Mouse (Mus musculus): ENCODE data around the gene Lctl.

Gene Lctl

DNA sequence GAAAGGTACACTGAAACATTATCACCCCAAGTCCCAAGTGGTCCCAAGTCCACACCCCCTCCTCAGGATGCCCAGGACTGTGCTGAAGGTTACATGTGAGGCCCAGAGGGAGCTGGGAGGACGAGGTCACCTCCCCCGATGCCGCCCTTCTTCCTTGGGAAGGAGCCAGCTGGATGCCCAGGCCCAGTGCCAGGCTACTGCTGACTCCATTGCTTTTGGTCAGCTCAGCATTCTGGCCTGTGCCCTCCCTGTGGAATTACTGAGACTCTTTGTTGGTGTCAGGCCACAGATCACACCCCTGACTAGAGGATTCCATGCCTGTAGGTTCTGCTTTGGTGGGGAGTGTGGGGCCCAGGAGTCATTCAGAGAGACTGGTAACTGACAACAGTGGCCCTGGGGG is at the start of gene Lctl:
Gene Lctl (plus strand): TSS at position 272 of the 400 bp plus-strand sequence.
- in situ Hi-C loops (cut with MboI; ENCODE audit: low pct_unique_long_range_greater_than_20kb in 1 of 2, low sequenced_read_pairs in 2 of 2, unreplicated experiment in 1 of 2) = no loop called here

DNA sequence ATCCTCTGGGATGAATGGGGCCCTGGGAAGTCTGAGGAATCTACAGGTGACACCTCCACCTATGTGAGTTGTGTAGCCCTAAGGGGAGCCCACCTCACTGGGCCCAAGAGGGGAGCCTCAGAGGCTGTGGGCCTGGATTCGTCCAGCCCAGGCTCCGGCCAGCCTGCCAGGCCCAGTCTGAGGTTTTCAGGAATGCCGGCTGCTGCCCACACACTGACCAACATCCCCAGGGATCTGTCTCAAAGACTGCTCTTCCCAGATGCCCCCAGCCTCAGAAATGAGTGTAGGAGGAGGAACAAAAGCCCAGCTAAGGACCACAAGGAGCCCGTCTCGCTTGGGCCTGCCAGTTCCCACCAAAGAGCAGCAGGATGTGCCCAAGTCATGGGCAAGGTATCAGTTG is 49.2 kb upstream of the Lctl start:
- in situ Hi-C loops (cut with MboI; ENCODE audit: low pct_unique_long_range_greater_than_20kb in 1 of 2, low sequenced_read_pairs in 2 of 2, unreplicated experiment in 1 of 2) = no loop called here

DNA sequence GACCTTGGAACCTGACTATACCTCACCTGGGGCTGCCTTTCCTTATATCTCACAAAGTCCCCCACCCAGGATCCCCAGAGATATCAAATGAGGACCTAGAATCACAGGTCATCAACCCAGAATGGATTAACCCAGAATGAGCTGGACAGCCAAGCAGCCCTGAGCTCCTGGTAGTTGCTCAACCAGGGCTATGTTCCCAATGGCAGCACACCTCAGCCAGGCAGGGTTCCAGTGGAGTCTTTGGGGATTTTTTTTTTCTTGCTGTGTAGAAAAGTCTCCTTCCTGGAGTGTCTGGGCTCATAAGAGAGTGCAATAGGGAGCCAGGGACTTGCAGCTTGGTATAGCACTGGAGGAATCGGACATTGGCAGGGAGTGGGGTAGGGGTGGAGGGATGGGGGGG is 48.4 kb upstream of the Lctl start:
- in situ Hi-C loops (cut with MboI; ENCODE audit: low pct_unique_long_range_greater_than_20kb in 1 of 2, low sequenced_read_pairs in 2 of 2, unreplicated experiment in 1 of 2) = no loop called here

DNA sequence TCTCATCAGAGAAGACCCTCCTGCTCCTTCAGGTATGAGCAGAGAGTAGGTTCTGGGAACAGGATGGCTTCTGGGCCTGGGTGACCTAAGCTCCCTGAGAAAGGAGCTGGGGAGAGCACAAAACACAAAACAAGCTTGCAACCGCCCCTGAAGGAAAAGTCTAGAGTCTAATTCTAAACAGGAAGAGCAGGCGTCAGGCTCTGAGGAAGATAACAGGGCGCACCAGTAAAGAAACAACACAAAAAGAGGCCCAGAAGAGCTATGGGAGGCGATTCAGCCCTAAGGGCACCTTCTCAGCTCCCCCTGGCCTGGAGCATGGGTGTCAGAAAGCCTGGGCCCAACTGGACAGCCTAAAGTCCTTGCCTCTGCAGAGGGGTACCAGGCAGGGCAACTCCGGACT is 47.8 kb upstream of the Lctl start:
- in situ Hi-C loops (cut with MboI; ENCODE audit: low pct_unique_long_range_greater_than_20kb in 1 of 2, low sequenced_read_pairs in 2 of 2, unreplicated experiment in 1 of 2) = no loop called here

DNA sequence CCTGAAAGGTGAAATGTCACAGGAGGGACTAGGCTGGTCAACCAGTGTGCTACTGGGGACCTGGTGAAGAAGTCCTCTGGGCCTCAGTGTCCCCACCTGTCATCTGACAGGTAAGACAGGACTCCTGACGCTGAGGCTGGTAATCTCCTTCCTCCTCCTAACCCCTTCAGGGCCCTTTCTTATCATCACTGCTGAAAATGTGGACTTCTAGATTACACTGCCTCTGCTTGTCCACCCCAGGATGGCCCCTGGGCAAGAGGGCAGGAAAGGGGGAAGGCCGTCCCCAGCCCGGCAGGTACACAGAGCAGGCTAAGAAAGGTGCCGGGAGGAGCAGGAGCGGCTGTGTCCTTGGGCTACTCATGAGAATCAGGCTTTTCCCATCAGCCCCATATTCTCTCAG is 46.3 kb upstream of the Lctl start:
- in situ Hi-C loops (cut with MboI; ENCODE audit: low pct_unique_long_range_greater_than_20kb in 1 of 2, low sequenced_read_pairs in 2 of 2, unreplicated experiment in 1 of 2) = no loop called here

DNA sequence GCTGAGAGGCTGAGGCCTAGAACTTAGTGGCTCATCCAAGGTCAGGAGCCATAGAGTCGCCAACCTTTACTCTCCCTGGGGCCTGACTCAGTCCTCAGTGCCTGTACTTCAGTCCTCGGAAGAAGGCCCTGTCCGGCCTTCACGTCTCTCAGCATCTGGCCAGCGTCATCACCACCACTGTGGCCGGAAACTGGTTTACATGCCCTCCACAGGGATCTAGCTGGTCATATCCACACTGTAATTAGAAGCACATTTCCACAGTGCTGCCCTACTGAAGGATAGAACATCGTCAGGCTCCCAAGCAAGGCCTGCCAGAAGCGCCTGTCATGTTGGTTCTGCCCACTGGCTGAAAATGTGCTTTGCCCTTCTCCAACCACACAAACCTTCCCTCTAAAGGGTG is 42.1 kb upstream of the Lctl start:
- in situ Hi-C loops (cut with MboI; ENCODE audit: low pct_unique_long_range_greater_than_20kb in 1 of 2, low sequenced_read_pairs in 2 of 2, unreplicated experiment in 1 of 2) = loop anchor here (25.0 kb wide), 2 partner anchors 88 to 938 kb away; partner anchors contain the start of gene Skor1 (in 1 of the 2)

DNA sequence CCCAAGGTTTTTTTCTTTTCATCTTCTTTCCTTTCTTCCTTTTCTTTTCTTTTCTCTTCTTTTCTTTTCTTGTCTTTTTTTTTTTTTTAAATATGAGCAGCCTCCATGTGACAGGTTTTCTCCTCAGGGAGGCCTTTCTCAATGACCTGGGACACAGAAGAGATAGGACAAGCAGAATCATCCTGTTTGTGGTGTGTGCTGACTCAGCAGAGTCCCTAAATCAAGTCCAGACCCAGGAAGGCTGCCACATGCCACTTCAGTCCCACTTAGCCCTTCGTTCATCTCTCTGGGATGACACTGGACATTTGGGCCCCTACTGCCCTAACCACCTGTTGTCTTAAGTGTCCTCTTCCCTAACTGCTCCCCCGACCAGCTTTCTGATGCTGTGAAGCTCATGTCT is 40.5 kb upstream of the Lctl start:
- in situ Hi-C loops (cut with MboI; ENCODE audit: low pct_unique_long_range_greater_than_20kb in 1 of 2, low sequenced_read_pairs in 2 of 2, unreplicated experiment in 1 of 2) = loop anchor here (25.0 kb wide), 2 partner anchors 89 to 939 kb away; partner anchors contain the start of gene Skor1 (in 1 of the 2)

DNA sequence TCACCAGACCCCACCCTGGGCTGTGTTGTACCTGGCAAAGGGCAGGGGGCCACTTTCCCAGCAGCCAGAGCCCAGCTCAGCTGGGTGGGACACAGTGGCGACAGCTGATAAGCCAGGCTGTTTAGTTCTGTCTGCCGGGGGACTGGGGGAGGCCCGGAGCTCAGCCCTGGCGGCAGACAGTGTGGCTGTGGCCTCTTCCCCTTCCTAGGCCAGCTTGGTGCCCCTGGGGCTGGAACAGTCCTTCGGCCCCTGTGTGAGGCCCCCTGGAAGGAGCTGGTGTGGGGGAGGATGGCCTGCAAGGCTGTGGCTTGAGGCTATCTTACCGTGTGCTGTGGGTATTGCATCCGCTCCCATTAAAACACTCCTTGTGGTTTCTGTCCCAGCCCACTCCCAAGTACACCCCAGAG is 38.6 kb upstream of the Lctl start:
- in situ Hi-C loops (cut with MboI; ENCODE audit: low pct_unique_long_range_greater_than_20kb in 1 of 2, low sequenced_read_pairs in 2 of 2, unreplicated experiment in 1 of 2) = loop anchor here (25.0 kb wide), 2 partner anchors 91 to 941 kb away; partner anchors contain the start of gene Skor1 (in 1 of the 2)

DNA sequence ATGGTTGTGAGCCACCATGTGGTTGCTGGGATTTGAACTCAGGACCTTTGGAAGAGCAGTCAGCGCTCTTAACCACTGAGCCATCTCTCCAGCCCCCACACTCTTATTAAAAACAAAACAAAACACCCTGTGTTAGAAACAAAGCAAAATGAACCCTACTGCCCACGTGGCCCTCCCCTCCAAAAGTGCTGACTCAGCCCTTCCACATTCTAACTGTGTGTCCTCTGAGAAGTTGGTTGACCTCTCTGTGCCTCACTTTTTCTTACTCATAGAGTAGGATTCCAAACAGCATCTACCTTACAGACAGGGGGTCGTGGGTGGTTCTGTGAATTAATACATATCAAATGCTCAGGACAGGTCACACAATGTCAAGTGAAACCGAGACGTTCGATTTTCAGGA is 37.0 kb upstream of the Lctl start:
- in situ Hi-C loops (cut with MboI; ENCODE audit: low pct_unique_long_range_greater_than_20kb in 1 of 2, low sequenced_read_pairs in 2 of 2, unreplicated experiment in 1 of 2) = loop anchor here (25.0 kb wide), 2 partner anchors 93 to 943 kb away; partner anchors contain the start of gene Skor1 (in 1 of the 2)

DNA sequence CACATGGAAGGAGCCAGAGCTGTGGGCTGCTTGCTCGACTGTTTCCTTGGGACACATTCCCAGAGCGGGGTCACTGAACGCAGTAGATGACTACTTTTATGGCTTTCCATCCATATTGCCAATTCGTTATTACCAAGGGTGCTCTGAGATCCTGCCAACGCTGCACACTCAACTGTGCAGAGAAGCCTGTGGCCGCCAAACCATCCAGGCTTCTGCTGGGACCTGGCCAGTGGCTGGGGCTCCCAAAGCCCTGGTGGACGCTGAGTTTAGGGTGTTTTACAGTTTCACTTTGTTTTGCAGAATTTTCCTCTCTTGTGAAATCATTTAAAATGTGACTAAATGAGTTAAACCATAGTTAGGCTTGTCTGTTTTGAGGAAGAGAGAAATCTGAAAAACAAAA is 32.7 kb upstream of the Lctl start:
- in situ Hi-C loops (cut with MboI; ENCODE audit: low pct_unique_long_range_greater_than_20kb in 1 of 2, low sequenced_read_pairs in 2 of 2, unreplicated experiment in 1 of 2) = loop anchor here (25.0 kb wide), 2 partner anchors 97 to 947 kb away; partner anchors contain the start of gene Skor1 (in 1 of the 2)

DNA sequence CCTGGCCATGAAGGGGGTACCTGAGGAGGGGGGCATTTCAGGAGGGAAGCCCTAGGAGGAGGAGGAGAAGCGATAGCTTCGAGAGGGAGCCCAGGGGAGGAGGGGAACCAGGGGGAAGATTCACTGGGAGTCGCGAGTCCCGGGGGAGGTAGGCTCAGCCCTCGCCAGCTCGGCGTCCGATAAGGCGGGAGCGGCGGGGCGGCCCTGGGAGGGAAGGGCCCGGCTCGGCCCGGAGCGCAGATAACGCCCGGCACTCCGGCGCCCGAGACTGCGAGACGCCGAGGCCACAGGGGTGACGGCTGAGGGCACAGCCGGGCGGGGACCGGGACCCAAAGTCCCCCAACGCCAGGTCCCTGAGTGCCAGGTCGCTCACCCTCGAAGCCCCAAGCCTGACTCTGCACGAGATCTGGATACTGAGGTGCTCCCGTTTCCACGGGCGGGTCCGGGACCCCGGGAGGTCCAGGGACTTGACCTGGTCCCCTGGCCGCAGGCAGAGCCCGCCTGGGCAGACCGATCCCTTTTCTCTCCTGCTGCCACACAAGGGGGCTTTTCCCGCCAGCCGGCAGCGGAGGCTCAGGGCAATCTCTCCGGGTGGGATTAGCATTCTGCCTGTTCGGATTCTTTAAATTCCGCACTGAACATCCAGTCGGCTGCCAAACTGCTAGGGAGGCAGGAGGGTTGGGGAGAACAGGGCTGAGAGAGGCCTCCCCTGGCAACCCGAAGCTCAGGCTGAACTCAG is 32.1 kb upstream of the Lctl start:
- in situ Hi-C loops (cut with MboI; ENCODE audit: low pct_unique_long_range_greater_than_20kb in 1 of 2, low sequenced_read_pairs in 2 of 2, unreplicated experiment in 1 of 2) = loop anchor here (5.0 to 25.0 kb wide), 3 partner anchors 43 to 948 kb away; partner anchors contain the start of gene Skor1 (in 1 of the 2)

DNA sequence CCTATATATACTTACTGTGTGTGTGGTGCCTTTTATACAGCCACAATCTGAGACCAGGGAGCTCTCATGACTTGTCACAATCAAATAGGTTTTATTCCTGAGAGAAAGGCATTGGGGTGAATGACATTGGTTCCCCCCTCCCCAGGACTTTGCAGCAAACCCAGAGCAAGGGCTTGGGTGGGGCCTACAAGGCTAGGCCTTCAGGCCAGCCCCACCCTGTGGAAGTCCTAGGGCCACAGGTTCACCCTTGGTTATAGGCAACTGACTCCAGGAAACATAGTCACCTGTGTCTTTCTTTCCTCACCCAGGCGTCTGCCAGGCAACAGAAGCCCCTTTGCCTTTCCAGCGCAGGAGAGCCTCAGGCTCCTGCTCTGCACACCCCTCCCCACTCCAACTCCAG is 31.0 kb upstream of the Lctl start:
- in situ Hi-C loops (cut with MboI; ENCODE audit: low pct_unique_long_range_greater_than_20kb in 1 of 2, low sequenced_read_pairs in 2 of 2, unreplicated experiment in 1 of 2) = loop anchor here (5.0 to 25.0 kb wide), 3 partner anchors 44 to 949 kb away; partner anchors contain the start of gene Skor1 (in 1 of the 2)

DNA sequence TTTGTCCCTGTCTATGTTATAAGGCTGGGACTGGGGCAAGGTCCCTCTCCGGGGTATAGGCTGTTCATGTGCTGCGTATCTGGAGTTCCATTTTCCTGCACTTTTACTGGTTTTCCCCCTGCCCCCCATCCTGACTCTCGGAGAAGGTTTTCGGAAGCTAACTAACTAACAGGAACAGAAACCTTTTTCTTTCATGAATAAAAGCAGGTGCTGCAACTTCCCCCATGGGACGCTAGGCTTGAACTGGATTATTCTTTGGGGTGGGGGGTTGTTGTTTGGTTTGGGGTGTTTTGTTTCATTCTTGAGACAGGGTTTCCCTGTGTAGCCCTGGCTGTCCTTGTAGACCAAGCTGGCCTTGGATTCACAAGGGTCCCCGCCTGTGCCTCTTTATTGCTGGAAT is 30.4 kb upstream of the Lctl start:
- in situ Hi-C loops (cut with MboI; ENCODE audit: low pct_unique_long_range_greater_than_20kb in 1 of 2, low sequenced_read_pairs in 2 of 2, unreplicated experiment in 1 of 2) = loop anchor here (5.0 to 25.0 kb wide), 3 partner anchors 44 to 949 kb away; partner anchors contain the start of gene Skor1 (in 1 of the 2)

DNA sequence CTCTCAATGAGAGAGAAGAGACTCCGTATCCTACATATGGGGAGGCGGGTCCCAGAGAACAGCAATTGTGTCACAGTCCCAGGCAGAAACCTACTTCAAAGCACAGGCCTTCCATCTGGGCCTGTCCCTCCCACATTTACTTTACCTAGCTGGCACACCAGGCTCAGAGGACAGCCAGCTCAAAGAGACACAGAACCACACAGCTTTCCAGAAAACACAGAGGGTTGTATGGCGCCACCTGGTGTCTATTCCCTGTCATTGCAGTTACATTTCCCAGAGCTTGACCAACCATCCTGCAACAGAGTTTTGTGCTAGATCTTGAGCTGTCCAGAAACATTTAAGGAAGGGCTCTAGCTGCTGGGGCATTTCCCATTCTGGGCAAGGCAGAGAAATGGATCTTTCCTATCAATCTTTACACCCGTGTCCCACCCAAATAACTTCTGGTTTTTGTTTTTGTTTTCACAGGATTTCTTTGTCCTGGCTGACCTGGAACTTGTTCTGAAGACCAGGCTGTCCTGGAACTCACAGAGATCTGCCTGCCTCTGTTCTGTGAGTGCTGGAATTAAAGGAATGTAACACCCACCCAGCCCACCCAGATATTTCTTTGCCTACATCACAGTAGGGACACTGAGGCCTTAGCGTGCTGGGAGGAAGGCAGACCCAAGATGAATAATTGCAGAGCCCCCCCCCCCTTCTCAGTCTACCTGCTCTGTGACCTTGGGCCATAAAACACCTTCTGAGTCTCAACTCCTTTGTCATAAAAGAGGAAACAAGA is 29.3 kb upstream of the Lctl start:
- in situ Hi-C loops (cut with MboI; ENCODE audit: low pct_unique_long_range_greater_than_20kb in 1 of 2, low sequenced_read_pairs in 2 of 2, unreplicated experiment in 1 of 2) = loop anchor here (5.0 to 25.0 kb wide), 3 partner anchors 45 to 950 kb away; partner anchors contain the start of gene Skor1 (in 1 of the 2)

DNA sequence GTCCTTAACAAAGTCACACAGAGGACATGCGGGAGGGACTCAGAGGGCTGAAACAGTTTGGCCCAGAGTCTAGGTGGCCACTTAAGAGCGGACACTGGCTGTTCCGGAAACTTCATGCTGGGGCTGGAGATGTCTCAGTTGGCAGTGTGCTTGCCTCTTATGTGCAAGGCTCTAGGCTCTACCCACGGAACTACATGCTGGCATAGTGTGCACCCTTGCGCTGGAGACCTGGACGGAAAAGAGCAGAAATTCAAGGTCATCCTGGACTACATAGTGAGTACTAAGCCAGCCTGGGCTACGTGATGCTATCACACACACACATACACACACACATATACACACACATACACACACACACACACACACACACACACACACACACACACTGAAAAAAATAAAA is 28.6 kb upstream of the Lctl start:
- in situ Hi-C loops (cut with MboI; ENCODE audit: low pct_unique_long_range_greater_than_20kb in 1 of 2, low sequenced_read_pairs in 2 of 2, unreplicated experiment in 1 of 2) = loop anchor here (5.0 to 25.0 kb wide), 3 partner anchors 46 to 951 kb away; partner anchors contain the start of gene Skor1 (in 1 of the 2)

DNA sequence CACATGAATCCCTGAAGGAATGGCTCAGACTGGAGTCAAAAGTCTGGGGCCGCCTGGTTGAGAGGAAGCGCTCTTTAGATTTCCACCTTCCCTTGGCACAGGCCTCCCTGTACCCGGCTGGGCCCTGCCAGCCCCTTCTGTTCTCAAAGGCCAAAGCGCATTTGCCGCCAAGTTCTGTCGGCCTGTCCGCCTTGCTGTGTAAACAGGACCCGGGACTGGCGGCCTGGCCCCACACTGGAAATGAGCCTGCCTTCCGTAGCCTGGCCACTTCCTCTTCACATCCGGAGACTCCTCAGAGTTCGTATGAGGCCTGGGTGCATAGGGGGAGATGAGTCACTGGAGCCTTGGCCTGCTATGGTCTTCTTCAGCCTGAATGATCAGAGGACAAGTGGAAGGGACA is 27.9 kb upstream of the Lctl start:
- in situ Hi-C loops (cut with MboI; ENCODE audit: low pct_unique_long_range_greater_than_20kb in 1 of 2, low sequenced_read_pairs in 2 of 2, unreplicated experiment in 1 of 2) = loop anchor here (5.0 to 25.0 kb wide), 3 partner anchors 47 to 952 kb away; partner anchors contain the start of gene Skor1 (in 1 of the 2)

DNA sequence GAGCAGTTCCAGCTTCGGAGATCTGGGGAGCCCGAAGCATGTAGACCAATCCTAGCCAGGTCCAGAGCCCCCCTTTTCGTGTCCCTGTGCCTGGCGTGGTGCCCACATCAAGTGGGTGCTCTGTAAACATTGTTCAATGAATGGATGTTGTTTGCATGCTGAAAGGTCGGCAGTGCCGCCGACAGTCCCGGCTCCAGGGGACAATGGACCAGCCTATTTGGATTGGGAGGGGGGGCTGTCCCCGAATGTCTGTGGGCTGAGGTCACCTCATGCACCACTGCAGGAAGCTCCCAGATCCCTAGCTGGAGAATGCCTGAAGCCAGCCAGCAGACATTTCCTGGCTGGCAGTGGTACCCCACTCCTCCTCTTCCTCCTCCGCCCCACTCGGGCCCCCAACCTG is 22.9 kb upstream of the Lctl start:
- in situ Hi-C loops (cut with MboI; ENCODE audit: low pct_unique_long_range_greater_than_20kb in 1 of 2, low sequenced_read_pairs in 2 of 2, unreplicated experiment in 1 of 2) = loop anchor here (25.0 kb wide), 2 partner anchors 107 to 957 kb away; partner anchors contain the start of gene Skor1 (in 1 of the 2)

DNA sequence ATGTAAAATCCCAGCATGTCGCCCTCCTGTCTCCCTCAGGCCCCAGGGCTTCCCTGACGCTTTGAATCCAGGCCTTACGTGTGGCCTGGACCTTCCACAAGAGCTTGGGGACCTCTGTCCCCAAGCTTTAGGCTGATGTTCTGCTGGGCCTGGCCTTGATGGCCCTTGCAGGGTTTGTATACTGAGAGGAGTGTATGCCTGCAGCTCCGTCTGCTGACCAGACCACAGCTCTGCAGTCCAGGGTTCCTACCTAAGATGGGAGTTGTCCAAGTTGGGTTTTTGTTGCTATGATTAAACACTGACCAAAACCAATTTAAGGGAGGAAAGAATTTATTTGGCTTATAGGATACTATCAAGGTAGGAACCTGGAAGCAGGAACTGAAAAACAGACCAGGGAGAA is 18.7 kb upstream of the Lctl start:
- in situ Hi-C loops (cut with MboI; ENCODE audit: low pct_unique_long_range_greater_than_20kb in 1 of 2, low sequenced_read_pairs in 2 of 2, unreplicated experiment in 1 of 2) = loop anchor here (5.0 to 25.0 kb wide), 3 partner anchors 111 to 961 kb away; partner anchors contain the start of gene Skor1 (in 1 of the 2)

DNA sequence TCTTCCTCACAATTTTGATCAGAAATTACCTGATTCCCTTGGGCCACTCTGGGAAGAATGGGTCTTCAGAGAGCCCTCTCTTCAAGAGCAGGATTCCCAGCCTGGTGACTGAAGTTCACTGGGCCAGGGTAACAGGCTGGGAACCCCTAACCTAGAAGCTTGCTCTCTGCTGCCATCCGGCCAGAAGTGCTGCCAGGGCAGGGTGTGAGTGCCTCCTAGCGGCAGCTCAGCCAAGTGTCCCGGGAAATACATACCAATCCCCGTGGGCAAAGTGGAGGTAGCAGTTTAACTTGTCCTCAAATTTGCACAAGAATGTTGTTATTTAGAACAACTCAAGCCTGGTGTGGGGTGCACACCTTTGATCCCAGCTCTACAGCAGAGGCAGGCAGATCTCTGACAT is 16.5 kb upstream of the Lctl start:
- in situ Hi-C loops (cut with MboI; ENCODE audit: low pct_unique_long_range_greater_than_20kb in 1 of 2, low sequenced_read_pairs in 2 of 2, unreplicated experiment in 1 of 2) = loop anchor here in 1 of 2 experiments (5.0 kb wide), 1 partner anchor 183 kb away; no protein-coding TSS in a partner anchor
